Mouse (Mus musculus) stomach, embryonic 16.5 days (tissue): ENCODE measurements around the gene Stag2. TPM values are rescaled to one million over a fixed set of nuclear protein-coding genes. Genes with fewer than 3 reads are reported as not detected.

Experiments used
- ATAC-seq: fragments of 200-750 bp; cut with Nextera tagmentation; 2 replicates; pipeline ENCODE4 v1.8.0; 2017; ENCODE audit warnings: moderate number of reproducible peaks, moderate TSS enrichment; ENCODE audit not compliant: insufficient read depth, low FRiP score
- H3K27ac ChIP-seq: fragments of 300-500 bp; sonication (generic); 2 replicates; pipeline ENCODE4 v1.5.1; 2014; ENCODE audit warnings: low read length
- H3K27me3 ChIP-seq: fragments of 300-500 bp; sonication (generic); 2 replicates; pipeline ENCODE4 v1.6.1; 2014; ENCODE audit warnings: low read length, control low read depth, mixed read lengths; ENCODE audit not compliant: control insufficient read depth, insufficient read depth
- H3K36me3 ChIP-seq: fragments of 300-500 bp; sonication (generic); 2 replicates; pipeline ENCODE4 v1.6.1; 2014; ENCODE audit warnings: low read length; ENCODE audit not compliant: control insufficient read depth, insufficient read depth
- H3K4me1 ChIP-seq: fragments of 300-500 bp; sonication (generic); 2 replicates; pipeline ENCODE4 v1.6.1; 2014; ENCODE audit warnings: low read length, control low read depth, mixed read lengths; ENCODE audit not compliant: control insufficient read depth, insufficient read depth
- H3K4me2 ChIP-seq: fragments of 300-500 bp; sonication (generic); 2 replicates; pipeline ENCODE4 v1.6.1; 2014; ENCODE audit warnings: low read depth, low read length, mixed read lengths
- H3K4me3 ChIP-seq: fragments of 300-500 bp; sonication (generic); replicated peaks from 2 replicates; pipeline ENCODE4 v1.5.1; 2014; ENCODE audit warnings: mild to moderate bottlenecking, low read length
- H3K9ac ChIP-seq: fragments of 300-500 bp; sonication (generic); 2 replicates; pipeline ENCODE4 v1.6.1; 2014; ENCODE audit warnings: low read length
- H3K9me3 ChIP-seq: fragments of 300-500 bp; sonication (generic); replicated peaks from 2 replicates; pipeline ENCODE4 v1.6.1; 2016; ENCODE audit warnings: low read length, control low read depth; ENCODE audit not compliant: control insufficient read depth
- WGBS: fragments of 180-500 bp; shearing (Covaris S2); extraction: QIAGEN DNeasy Blood & Tissue Kit; methylation state at CpG from one replicate; pipeline ENCODE4 v1.1.7; 2014; 5-methylcytosine and 5-hydroxymethylcytosine counted together
- polyA plus RNA-seq: library from polyadenylated mRNA; unstranded; fragments of >200 nt; fragmentation: Nextera tagmentation; extraction: Ambion mirVana; gene quantifications from 2 replicates; pipeline ENCODE4 v1.2.1, GENCODE M21; 2015

The Stag2 gene
- polyA plus RNA-seq, 1 experiment from 2014 or later, result 41.1 TPM

- Histone ChIP-seq H3K27me3 (no peaks in the 10 kb centered on the region), H3K27ac (no peak overlapping the region)
Observed at GRCm38 (mm10) chrX:42321200-42321773, 172.2 kb downstream of the Stag2 start.

GRCm38 (mm10) chrX:42324848-42325247 is 175.7 kb downstream of the Stag2 start:
- no peaks in the 10 kb centered on the region for H3K36me3 ChIP-seq
- no peak for ATAC-seq
- no peaks in the 10 kb centered on the region for H3K27me3 ChIP-seq
- no peaks in the 10 kb centered on the region for H3K9me3 ChIP-seq
- H3K4me2 ChIP-seq, result no peak overlapping the region
- H3K4me1 ChIP-seq, result no peaks in the 10 kb centered on the region
- H3K9ac ChIP-seq, result no peak overlapping the region
- H3K27ac ChIP-seq, result no peak overlapping the region
- 56% methylated on average over 3 of the region's 3 CpGs for WGBS
- no peak overlapping the region for H3K4me3 ChIP-seq

More at GRCm38 (mm10) chrX:42321200-42321773, 172.2 kb downstream of the Stag2 start:
- H3K4me2 ChIP-seq, result no peak overlapping the region
- ATAC-seq, result no peak
- no peaks in the 10 kb centered on the region for H3K36me3 ChIP-seq
- H3K9me3 ChIP-seq, result no peaks in the 10 kb centered on the region
- H3K4me1 ChIP-seq, result no peaks in the 10 kb centered on the region
- WGBS, result 29% methylated on average over 9 of the region's 9 CpGs
- H3K4me3 ChIP-seq, result no peak overlapping the region
- no peak overlapping the region for H3K9ac ChIP-seq

Other genes starting within 250 kb of the Stag2 start
- gene Thoc2, start 228.6 kb upstream of the Stag2 start, polyA plus RNA-seq, result 67.8 and 71.2 TPM in 2 replicates
- 12.2 and 12.3 TPM in 2 replicates for gene Xiap, start 89.6 kb upstream of the Stag2 start, polyA plus RNA-seq